Mouse (Mus musculus) hindbrain, postnatal 0 days (tissue): Measurements from ENCODE around the gene Gldn. TPM values are rescaled to one million over a fixed set of nuclear protein-coding genes. Genes with fewer than 3 reads are reported as not detected.

Experiments used
- ATAC-seq: fragments of 200-750 bp; cut with Nextera tagmentation; 2 replicates; pipeline ENCODE4 v1.8.0; 2017; ENCODE audit warnings: mild to moderate bottlenecking, moderate TSS enrichment, moderate library complexity
- DNase-seq: peaks from one replicate; pipeline ENCODE4 v3.0.0-alpha.2; 2015; ENCODE audit warnings: low spot score
- H3K27ac ChIP-seq: fragments of 300-500 bp; sonication (generic); 2 replicates; pipeline ENCODE4 v1.5.1; 2014; ENCODE audit warnings: mild to moderate bottlenecking
- H3K27me3 ChIP-seq: fragments of 300-500 bp; sonication (generic); 2 replicates; pipeline ENCODE4 v1.6.1; 2014; ENCODE audit warnings: low read length, mixed read lengths; ENCODE audit not compliant: insufficient read depth
- H3K36me3 ChIP-seq: fragments of 300-500 bp; sonication (generic); 2 replicates; pipeline ENCODE4 v1.6.1; 2014; ENCODE audit warnings: low read length, mixed read lengths; ENCODE audit not compliant: insufficient read depth
- H3K4me1 ChIP-seq: fragments of 300-500 bp; sonication (generic); 2 replicates; pipeline ENCODE4 v1.6.1; 2014; ENCODE audit warnings: antibody characterized with exemption, low read length, mixed read lengths; ENCODE audit not compliant: insufficient read depth
- H3K4me2 ChIP-seq: fragments of 300-500 bp; sonication (generic); 2 replicates; pipeline ENCODE4 v1.6.1; 2014; ENCODE audit warnings: low read depth, mild to moderate bottlenecking, low read length, moderate library complexity, mixed read lengths
- H3K4me3 ChIP-seq: fragments of 300-500 bp; sonication (generic); 2 replicates; pipeline ENCODE4 v1.5.1; 2014; ENCODE audit warnings: low read length
- H3K9ac ChIP-seq: fragments of 300-500 bp; sonication (generic); replicated peaks from 2 replicates; pipeline ENCODE4 v1.6.1; 2014; ENCODE audit warnings: mild to moderate bottlenecking, low read length, moderate library complexity, mixed read lengths
- H3K9me3 ChIP-seq: fragments of 300-500 bp; sonication (generic); 2 replicates; pipeline ENCODE4 v1.6.1; 2016; ENCODE audit warnings: low read length, mixed read lengths
- CTCF ChIP-seq: IDR thresholded peaks from 2 replicates; pipeline ENCODE4 v1.5.1; 2016; ENCODE audit warnings: antibody characterized with exemption, control low read depth, low read depth
- WGBS: fragments of 180-500 bp; shearing (Covaris S2); extraction: QIAGEN DNeasy Blood & Tissue Kit; methylation state at CpG from one replicate; pipeline ENCODE4 v1.1.7; 2014; 5-methylcytosine and 5-hydroxymethylcytosine counted together
- polyA plus RNA-seq: library from polyadenylated mRNA; unstranded; fragments of >200 nt; fragmentation: Nextera tagmentation; extraction: Ambion mirVana; gene quantifications from 2 replicates; pipeline ENCODE4 v1.2.1, GENCODE M21; 2015
- total RNA-seq: library from RNA; depleted of rRNA; stranded (reverse); fragments of >200 nt; gene quantifications from 2 replicates; pipeline ENCODE4 v1.2.3, GENCODE M21; 2014

The Gldn gene
- total and polyA plus RNA-seq, 2 experiments from 2014 or later = 0.21 to 0.78 TPM

DNA sequence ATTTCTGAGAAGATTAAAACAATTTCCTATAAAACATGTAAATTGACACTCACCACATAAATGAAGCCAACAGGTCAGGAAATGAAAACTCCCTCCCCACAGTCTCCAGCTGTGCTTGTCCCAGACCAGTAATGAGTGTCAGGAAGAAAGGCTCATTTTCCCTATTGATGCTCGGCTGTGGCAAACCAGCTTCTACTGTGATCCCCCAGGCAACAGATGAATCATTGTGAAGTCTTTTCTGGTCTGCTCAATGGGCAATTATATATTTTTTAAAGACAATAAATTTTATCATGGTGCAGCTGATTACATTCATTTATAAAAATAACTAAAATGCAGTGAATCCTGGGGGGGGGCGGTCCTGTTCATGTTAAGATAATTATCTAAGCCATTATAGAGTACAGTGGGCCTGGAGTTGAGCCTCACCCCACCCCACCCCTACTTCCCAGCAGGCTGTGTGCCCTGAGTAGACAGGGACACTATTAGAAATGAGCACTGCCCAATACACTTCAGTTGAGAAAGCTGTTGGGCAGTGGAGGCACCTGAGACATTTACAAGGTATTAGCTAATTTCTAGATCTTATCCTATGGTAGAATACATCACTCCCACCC is 22.6 kb downstream of the Gldn start:
- no peaks in the 10 kb centered on the region for H3K9me3 ChIP-seq
- 44% methylated on average over 2 of the region's 2 CpGs for WGBS
- H3K27me3 ChIP-seq = no peaks in the 10 kb centered on the region
- ATAC-seq = no peak
- no peak for DNase-seq
- H3K9ac ChIP-seq = no peak overlapping the region
- H3K4me3 ChIP-seq = no peak overlapping the region
- no peak overlapping the region for H3K27ac ChIP-seq
- no peaks in the 10 kb centered on the region for H3K4me1 ChIP-seq
- H3K36me3 ChIP-seq = no peaks in the 10 kb centered on the region
- TF ChIP-seq CTCF = no peak
- H3K4me2 ChIP-seq = no peak overlapping the region

GRCm38 (mm10) chr9:54316363-54316762 is 30.1 kb downstream of the Gldn start:
- H3K4me3 ChIP-seq = no peak overlapping the region
- H3K4me1 ChIP-seq = no peaks in the 10 kb centered on the region
- H3K27me3 ChIP-seq = no peaks in the 10 kb centered on the region
- no peak overlapping the region for H3K4me2 ChIP-seq
- peak; percentile 60 for TF ChIP-seq CTCF
- 76% methylated on average over 9 of the region's 9 CpGs for WGBS
- no peak overlapping the region for H3K27ac ChIP-seq
- no peaks in the 10 kb centered on the region for H3K9me3 ChIP-seq
- peak; percentile 29 for DNase-seq
- H3K36me3 ChIP-seq = no peaks in the 10 kb centered on the region
- H3K9ac ChIP-seq = no peak overlapping the region
- ATAC-seq = no peak

GRCm38 (mm10) chr9:54323456-54323855 is 37.2 kb downstream of the Gldn start:
- H3K36me3 ChIP-seq = no peaks in the 10 kb centered on the region
- no peak for ATAC-seq
- peak; percentile 39 for DNase-seq
- H3K27ac ChIP-seq = no peak overlapping the region
- H3K9ac ChIP-seq = no peak overlapping the region
- no peak overlapping the region for H3K4me2 ChIP-seq
- no peaks in the 10 kb centered on the region for H3K9me3 ChIP-seq
- no peaks in the 10 kb centered on the region for H3K27me3 ChIP-seq
- H3K4me3 ChIP-seq = no peak overlapping the region
- peak; percentile 73 for TF ChIP-seq CTCF
- WGBS = 46% methylated on average over 8 of the region's 8 CpGs
- H3K4me1 ChIP-seq = no peaks in the 10 kb centered on the region

GRCm38 (mm10) chr9:54329201-54329600 is 42.9 kb downstream of the Gldn start:
- Histone ChIP-seq H3K4me2 (no peak overlapping the region), H3K9me3 (no peaks in the 10 kb centered on the region), H3K9ac (no peak overlapping the region), H3K27ac (no peak overlapping the region), H3K4me1 (no peaks in the 10 kb centered on the region), H3K36me3 (no peaks in the 10 kb centered on the region), H3K27me3 (no peaks in the 10 kb centered on the region), H3K4me3 (no peak overlapping the region)
- ATAC-seq = no peak
- WGBS = 93% methylated on average over 7 of the region's 7 CpGs
- DNase-seq = no peak
- no peak for TF ChIP-seq CTCF

GRCm38 (mm10) chr9:54335582-54335981 is 49.3 kb downstream of the Gldn start:
- no peak overlapping the region for H3K4me3 ChIP-seq
- H3K9ac ChIP-seq = no peak overlapping the region
- no peaks in the 10 kb centered on the region for H3K4me1 ChIP-seq
- no peak overlapping the region for H3K27ac ChIP-seq
- ATAC-seq = no peak
- no peaks in the 10 kb centered on the region for H3K9me3 ChIP-seq
- no peaks in the 10 kb centered on the region for H3K27me3 ChIP-seq
- WGBS = 26% methylated on average over 12 of the region's 12 CpGs
- DNase-seq = no peak
- no peak for TF ChIP-seq CTCF
- H3K36me3 ChIP-seq = no peaks in the 10 kb centered on the region
- no peak overlapping the region for H3K4me2 ChIP-seq

- ATAC-seq (peak; percentile 64; the same call in 1 of the 2 replicates), DNase-seq (peak; percentile 90)
- no peaks in the 10 kb centered on the region for H3K4me1 ChIP-seq
- no peaks in the 10 kb centered on the region for H3K9me3 ChIP-seq
- H3K27me3 ChIP-seq = no peaks in the 10 kb centered on the region
- peak; percentile 87 for TF ChIP-seq CTCF
- no peak overlapping the region for H3K4me2 ChIP-seq
- H3K4me3 ChIP-seq = no peak overlapping the region
- no peak overlapping the region for H3K27ac ChIP-seq
- H3K9ac ChIP-seq = no peak overlapping the region
- WGBS = 52% methylated on average over 6 of the region's 6 CpGs
- H3K36me3 ChIP-seq = no peaks in the 10 kb centered on the region
Observed at GRCm38 (mm10) chr9:54336532-54337144, 50.4 kb downstream of the Gldn start.

DNA sequence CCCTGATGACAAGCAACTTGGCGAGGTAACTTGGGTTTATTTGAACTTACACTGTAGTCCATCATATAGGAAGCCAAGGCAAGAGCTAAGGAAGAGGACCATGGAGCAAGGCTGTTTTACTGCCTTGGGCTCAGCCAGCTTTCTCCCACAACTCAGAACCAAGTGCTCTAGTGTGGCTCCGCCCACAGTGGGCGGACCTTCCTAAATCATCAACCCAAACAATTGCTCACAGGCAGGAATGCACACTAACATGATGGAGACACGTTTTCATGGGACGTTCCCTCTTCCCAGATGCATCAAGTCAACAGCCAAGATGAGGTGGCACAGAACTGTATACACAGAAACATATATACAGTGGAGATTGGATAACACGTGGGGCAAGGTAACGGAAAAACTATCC is 55.7 kb downstream of the Gldn start:
- H3K4me3 ChIP-seq = no peak overlapping the region

More for the DNA sequence above, 55.7 kb downstream of the Gldn start:
- Histone ChIP-seq H3K27ac (no peak overlapping the region), H3K4me1 (no peaks in the 10 kb centered on the region), H3K27me3 (no peaks in the 10 kb centered on the region), H3K9ac (no peak overlapping the region), H3K9me3 (no peaks in the 10 kb centered on the region), H3K36me3 (no peaks in the 10 kb centered on the region), H3K4me2 (no peak overlapping the region)
- no peak for TF ChIP-seq CTCF
- WGBS = 78% methylated on average over 7 of the region's 7 CpGs
- DNase-seq = no peak
- ATAC-seq = no peak
